Mouse (Mus musculus) thymus, adult 2 months (tissue): ENCODE measurements around the gene Eef1akmt3.

ENCODE experiments used
- CTCF ChIP-seq: fragments of 200-500 bp; IDR thresholded peaks from 2 replicates; pipeline ENCODE4 v1.5.1; 2012; ENCODE audit warnings: mild to moderate bottlenecking, control low read depth, low read length, moderate library complexity, borderline replicate concordance; ENCODE audit not compliant: control insufficient read depth, poor library complexity, insufficient read depth; ENCODE audit errors: extremely low read depth
- POLR2A ChIP-seq: fragments of 200-500 bp; IDR thresholded peaks from 2 replicates; pipeline ENCODE4 v1.6.1; 2012; ENCODE audit warnings: mild to moderate bottlenecking, low read length, control low read depth, moderate library complexity; ENCODE audit not compliant: control insufficient read depth, poor library complexity, insufficient read depth; ENCODE audit errors: extremely low read depth

DNA sequence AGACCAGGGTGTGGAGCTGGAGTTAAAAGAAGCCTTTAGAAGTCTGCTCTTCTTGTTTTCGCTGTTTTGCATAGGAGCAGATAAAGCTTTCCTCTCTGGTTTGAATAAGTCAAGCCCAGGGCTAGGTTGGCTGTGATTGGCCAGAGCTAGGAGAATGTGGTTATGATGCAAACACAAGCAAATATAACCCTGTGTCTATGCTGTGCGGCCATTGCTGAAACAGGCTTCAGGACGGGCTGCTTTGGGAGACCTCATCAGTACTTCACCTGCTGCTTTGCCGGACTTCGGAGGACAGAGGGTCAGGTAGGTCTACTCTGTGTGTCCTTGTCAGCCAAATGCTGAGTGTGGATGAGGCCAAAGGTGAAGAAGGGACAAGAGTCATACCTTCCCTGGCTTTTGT lies 40.8 kb downstream of the Eef1akmt3 start, which contains the start of gene Avil:
- TF ChIP-seq CTCF (no peak), POLR2A (no peak)
